Mouse (Mus musculus): ENCODE data around the gene Ndrg3.

Ndrg3 gene

DNA sequence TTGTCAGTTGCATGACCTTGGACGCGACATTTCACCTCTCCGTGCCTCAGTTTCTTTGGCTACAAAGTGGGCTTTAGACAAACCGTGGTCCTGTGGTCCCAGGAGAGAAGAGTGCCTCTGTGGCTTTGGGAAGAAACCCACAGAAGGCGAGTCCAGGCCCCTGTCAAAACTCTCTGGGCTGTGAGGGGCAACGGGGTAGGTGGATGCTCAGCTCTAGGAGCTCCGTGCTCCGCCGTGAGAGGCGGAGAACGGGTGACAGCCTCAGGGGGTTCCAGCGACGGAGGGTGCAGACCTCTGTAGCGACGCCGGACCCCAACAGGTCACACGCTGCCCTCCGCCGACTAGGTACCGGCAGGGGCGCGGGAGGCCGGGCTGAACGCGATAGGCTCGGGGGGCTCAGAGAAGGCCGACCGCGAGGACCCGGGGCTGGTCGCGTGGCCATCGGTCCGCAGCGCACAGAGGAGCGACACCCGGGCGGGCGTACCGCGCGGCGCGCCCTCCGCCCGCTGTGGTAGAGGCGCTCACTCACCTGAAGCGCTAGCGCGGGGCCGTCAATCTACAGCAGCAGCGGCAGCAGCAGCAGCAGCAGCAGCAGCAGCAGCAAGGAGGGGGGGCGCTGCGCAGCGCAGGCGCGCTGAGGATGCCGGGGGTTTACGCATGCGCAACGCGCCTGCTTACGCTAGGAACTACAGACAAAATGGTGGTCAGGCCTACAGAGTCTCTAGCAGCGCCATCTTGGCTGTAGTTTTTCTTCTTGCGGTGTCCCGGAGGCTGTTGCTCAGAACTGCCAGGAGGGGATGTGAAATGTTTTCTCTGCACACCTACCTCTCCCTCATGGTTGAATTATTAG lies at the start of gene Ndrg3:
TSS of gene Ndrg3 (minus strand) at position 587 of the 850 bp plus-strand sequence.
- peak; percentile 89 for DNase-seq (ENCODE audit: low read depth)

- DNase-seq (ENCODE audit: low read depth), result no peak
Measured at GRCm38 (mm10) chr2:157041421-157041820, 49.6 kb upstream of the Ndrg3 start.

DNA sequence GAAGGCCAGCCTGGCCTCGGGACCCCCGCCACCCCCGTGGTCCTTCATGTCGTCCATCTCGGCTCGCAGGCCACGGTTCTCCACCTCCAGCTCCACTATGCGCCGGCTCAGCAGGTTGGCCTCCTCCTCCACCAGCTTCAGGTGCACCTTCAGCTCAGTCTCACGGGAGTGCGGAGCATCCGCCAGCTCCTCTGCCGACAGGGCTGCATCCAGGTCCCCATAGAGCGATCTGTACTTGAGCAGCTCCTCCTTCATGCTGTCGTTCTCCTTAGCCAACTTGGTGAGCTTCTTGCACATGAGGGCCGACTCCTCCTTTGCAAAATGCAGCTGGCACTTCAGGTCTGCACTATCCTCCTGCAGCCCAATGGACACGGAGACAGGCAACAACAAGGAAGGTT lies 48.8 kb upstream of the Ndrg3 start:
- DNase-seq (ENCODE audit: low read depth), result no peak

- no peak for DNase-seq (ENCODE audit: low read depth)
Measured at GRCm38 (mm10) chr2:157039900-157040648, 48.2 kb upstream of the Ndrg3 start.

DNA sequence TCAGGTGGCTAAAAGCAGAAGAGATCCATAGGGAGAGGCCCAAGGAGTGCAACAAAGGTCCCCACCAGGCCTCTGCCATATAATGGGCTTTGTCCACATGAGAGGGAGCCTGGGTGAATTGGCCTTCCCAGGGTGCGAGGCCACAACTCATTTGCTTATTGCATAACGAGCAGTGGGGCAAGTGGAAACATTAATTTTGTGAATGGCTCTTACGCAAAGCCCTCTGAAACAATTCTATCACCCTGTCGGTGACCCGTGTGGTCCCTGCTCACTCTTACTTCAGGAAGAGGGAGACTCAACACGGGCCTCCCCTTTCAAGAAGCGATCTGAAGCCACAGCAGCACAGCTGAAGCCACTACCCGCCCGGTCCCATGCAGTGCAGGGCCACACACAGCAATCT lies 45.4 kb upstream of the Ndrg3 start:
- DNase-seq (ENCODE audit: low read depth), result no peak

GRCm38 (mm10) chr2:157036400-157036799 lies 44.5 kb upstream of the Ndrg3 start:
- no peak for DNase-seq (ENCODE audit: low read depth)

DNA sequence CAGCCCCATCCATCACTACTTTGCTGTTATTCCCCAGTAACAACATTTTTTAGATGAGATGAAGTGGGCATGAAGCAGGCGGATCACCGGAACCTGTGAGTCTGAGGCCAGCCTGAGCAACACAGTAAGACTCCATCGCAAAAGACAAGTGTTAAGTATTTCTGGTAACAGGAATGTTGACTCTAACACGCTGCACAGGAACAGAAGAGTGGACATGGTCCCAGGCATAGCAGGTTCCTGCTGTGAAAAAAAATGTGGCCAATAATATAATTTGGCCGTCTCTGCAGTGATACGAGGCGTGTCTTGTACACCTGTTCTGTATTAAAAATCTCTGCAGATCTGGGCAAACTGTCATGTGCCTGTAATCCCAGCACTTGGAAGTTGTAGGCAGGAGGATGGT lies 43.5 kb upstream of the Ndrg3 start:
- DNase-seq (ENCODE audit: low read depth), result no peak

- peak; percentile 82 for DNase-seq (ENCODE audit: low read depth)
Measured at GRCm38 (mm10) chr2:157030804-157031203, 38.9 kb upstream of the Ndrg3 start.

DNA sequence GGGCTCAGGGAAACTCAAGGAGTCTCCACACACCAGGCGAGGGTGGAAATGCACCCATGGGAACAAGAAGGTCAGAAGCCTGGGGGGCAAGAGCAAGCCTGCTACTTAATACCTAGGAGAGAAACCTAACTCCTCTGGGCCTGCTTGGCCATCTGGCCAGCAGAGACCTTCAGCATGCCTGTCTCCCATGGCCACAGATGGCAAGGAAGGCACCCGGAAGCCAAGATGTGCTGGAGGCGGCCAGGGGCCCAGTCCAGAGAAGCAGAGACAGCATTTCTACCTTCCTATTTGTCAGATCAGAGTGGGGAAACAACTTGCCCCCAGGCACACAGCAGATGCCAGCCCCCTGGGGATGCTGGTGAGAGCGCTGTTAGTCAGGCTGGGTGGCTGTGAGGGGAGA lies 36.4 kb upstream of the Ndrg3 start:
- no peak for DNase-seq (ENCODE audit: low read depth)

DNA sequence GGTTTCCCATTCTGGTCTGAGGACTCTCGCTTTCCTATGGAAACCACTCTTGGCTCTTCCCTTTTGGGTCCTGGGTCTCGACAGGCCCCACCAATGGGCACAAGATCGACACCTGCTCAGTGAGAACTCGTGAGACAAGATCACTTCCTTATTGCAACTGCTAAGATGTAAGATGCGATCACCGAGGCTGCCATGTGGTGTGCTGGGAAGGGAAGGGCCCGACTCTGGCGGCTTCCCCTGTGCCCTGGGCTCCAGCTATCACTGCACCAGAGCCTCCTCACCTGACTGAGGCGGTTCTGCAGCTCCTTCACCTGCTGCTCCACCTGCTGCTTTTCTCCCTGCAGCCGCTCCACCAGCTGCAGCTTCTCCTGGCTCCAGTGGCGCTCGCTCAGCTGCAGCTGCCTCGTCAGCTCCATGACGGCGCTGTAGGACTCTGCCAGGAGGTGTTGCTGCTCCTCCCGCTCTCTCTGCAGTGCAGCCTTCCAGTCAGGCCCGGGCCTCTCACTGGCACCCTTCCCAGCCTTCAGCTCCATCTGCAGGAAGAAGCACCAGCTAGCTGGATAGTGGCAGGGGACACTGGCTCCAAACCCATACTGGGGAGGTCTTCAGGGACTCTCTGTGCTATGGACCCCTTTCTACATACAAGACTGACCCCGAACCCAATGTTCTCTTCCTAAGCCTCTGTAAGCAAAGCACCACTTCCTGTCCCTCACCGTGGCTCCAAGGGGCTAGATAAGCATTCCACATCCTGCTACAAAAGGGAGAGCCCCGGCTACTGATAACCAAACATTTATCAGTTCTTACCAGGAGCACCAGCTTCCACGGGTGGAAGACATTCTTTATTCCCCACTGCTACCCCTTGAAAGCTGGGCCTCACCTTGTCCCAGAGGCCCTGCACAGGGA lies 35.5 kb upstream of the Ndrg3 start:
- DNase-seq (ENCODE audit: low read depth), result no peak

- no peak for DNase-seq (ENCODE audit: low read depth)
Measured at GRCm38 (mm10) chr2:157021156-157021555, 29.3 kb upstream of the Ndrg3 start.

DNA sequence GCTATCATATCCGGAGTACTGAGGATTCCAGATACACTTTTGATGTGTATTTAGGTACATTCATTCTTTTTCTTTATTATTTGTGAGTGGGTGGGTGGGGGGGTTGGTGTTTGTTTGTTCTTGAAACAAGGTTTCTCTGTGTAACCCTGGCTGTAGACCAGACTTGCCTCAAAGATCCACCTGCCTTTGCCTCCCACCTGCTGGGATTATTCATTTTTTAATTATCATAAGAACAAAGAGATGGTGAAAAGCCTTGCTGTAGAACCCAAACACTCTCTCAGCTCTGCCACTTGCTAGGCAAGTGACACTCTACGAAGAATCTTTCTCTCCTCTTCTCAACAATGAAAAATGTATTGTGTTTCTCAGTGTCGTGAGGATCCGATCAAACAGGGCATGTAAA lies 27.4 kb upstream of the Ndrg3 start:
- DNase-seq (ENCODE audit: low read depth), result no peak

DNA sequence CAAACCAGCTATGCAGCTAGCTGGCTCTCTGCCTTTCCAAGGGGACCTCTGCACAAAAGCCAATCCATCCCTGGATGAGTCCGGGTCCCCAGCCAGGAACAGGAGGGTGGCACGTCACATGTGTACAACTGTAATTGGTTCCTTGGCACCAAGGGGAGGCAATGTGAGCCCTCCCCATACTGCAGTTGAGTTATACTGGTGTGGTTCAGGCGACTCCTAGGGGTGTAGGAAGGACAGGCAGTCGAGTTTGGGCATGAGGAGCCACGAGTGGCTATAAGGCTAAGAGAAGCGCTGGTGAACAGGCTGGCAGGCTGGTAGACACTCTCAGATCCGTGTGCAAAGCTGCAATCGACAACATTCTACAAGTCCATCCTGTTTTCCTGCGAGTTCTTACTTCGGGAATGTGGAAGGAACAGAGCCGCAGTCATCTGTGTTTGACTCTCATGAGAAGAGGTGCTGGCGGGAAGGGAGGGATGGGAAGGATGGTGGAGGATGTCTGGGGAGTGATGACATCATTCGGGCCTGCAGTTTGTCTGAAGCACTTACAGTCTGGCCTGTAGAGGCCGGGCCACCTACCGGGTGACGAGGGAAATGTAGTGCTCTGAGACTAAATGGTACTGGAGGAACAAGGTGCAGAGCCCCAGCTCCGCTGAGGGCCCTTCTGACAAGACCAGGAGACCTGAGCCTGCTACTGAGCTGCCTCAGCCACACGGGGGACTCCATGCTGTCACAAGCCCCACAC lies 24.8 kb upstream of the Ndrg3 start:
- DNase-seq (ENCODE audit: low read depth), result no peak

DNA sequence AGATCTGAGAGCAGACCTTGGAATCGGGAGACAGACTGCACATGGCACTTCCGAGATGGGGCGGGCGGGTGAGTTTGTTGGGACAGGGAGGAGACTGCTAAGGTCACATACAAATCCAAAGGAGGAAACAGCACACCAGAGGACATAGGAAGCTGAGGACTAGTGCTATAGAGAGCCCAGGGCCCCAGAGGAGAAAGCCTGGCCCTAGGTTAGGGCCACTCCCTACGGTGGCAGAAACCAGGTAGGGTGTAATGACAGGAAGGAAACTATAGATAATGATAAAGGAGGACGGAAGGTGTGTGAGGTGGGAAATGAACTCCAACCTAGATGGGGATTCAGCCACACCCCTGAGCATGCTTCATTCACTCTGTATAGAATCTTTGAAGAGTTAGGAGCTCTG lies 20.5 kb upstream of the Ndrg3 start:
- no peak for DNase-seq (ENCODE audit: low read depth)

DNA sequence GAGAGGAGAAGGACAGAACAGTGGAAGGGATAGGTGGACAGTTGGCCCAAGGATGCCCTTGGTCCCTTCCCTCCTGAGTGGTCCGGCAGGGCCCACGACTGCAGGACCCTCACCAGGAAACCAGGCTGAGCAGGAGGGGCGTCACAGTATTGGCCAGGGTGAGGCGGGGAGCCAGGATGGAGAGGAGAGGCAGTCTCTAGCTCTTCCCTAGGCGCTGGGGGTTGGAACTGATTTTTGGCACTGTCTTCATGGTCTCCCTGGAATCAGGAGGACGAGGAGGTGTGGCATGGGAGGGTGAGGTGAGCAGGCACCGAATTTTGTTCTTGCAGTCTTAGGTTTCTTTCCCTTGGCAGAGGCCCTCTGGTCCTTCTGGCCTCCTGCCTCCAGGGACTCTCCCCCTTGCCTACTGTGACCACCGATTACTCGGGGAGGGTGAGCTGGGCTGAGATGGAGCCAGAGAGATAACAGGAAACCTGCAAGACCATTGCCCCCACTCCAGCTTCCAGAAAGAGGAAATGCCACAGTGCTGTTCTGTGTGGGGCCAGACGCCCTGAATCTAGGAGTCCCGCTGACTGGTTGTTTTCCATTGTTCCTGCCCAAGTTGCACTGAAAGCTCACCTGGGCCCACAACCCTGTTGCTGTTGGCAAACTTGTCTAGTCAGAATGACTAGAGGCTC lies 18.9 kb upstream of the Ndrg3 start:
- no peak for DNase-seq (ENCODE audit: low read depth)

GRCm38 (mm10) chr2:157010121-157010520 lies 18.3 kb upstream of the Ndrg3 start:
- no peak for DNase-seq (ENCODE audit: low read depth)

DNA sequence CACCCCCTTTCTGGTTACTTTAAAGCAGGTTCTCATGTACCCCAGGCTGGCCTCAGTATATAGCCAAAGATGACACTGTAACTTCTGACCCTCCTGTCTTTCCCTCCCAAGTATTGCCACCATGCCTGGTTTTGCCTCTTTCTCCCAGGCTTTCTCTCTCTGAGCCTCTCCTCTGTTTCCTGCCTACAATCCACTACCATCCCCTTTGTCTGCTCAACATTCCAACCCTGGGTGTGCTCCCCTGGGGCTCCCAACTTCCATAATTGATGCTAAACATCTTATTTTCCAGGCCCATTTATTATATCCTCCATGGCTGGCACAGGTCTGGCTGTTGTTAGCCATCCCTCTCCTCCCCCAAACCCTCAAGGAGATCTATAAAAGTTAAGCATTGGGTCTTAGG lies 16.7 kb upstream of the Ndrg3 start:
- no peak for DNase-seq (ENCODE audit: low read depth)

GRCm38 (mm10) chr2:157007234-157007596 lies 15.4 kb upstream of the Ndrg3 start:
- no peak for DNase-seq (ENCODE audit: low read depth)

GRCm38 (mm10) chr2:157006511-157007233 lies 14.8 kb upstream of the Ndrg3 start, which contains the start of gene Dsn1:
Dsn1 (minus strand) TSS chr2:157007154.
- peak; percentile 84 for DNase-seq (ENCODE audit: low read depth)

- no peak for DNase-seq (ENCODE audit: low read depth)
Measured at GRCm38 (mm10) chr2:157002321-157002720, 10.5 kb upstream of the Ndrg3 start.
